Mouse (Mus musculus): ENCODE measurements around the gene Foxp4.

DNA sequence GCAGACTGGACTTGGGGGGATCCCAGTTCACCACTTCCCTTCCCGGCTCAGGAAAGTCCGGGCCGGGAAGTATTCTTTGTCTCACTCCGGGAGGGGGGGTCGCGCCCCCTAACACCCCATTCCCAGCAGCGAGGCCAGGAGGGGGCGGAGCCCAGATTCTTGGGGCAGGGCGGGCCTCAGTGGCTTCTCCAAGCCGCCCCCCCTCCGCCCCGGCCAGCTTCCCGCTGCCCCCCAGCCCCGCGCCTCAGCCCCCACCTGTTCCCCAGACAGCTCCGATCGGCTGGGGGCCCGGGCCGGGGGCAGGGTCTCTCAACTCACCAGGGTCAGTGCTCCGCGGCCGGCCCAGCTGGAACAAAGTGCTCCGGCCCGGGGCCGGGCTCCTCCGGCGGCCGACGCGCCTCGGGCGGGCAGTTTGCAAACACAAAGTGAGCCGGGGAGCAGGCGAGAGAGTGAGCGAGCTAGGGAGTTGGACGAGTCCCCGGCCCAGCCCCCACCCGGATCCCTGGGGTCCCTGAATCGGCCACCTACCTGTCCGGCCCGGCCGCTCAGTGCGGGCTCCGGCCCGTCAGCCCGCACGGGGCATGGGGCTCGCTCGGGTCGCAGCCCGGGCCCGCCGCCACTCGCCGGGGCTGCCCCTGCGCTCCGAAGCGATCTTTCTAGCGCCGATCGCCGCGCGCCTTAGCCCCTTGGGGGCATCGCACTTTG lies 615 bp downstream of the Foxp4 start:
- TF ChIP-seq JUND (conservative IDR thresholded peaks at IDR 0.05; ENCODE audit: low read depth, low read length) (no peak), POLR2A (IDR thresholded peaks at IDR 0.05; ENCODE audit: low read depth, low read length) (no peak)
